Mouse (Mus musculus): ENCODE results near the gene Gjb6.

Gjb6 gene

DNA sequence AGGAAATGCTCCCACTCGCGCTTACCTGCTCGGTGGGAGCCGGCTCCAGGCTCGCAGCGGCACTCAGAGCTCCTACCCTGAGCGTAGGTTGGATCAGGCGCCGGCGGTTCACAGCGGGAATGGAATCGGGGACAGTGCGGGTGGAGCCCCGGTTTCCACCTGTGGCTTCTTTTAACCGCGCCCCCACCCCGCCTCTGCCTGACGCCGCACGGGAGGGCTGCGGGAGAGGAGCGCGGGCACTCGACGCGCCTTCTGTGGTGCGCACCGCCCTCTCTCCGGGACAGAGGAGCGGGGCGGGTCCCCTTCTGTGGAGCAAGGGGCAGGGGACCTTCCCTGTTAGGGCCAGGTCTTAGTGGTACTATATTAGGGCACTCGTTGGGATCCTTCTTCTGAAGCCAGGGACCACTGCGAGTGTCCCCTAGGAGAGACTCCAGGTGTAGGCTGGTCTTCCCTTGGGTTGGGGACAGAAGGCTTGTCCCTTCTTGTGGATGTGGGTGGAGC is at the start of gene Gjb6:
TSS of gene Gjb6 (minus strand) at position 451 of the 501 bp plus-strand sequence.
- DNase-seq, result peak; percentile 15 to 18

DNA sequence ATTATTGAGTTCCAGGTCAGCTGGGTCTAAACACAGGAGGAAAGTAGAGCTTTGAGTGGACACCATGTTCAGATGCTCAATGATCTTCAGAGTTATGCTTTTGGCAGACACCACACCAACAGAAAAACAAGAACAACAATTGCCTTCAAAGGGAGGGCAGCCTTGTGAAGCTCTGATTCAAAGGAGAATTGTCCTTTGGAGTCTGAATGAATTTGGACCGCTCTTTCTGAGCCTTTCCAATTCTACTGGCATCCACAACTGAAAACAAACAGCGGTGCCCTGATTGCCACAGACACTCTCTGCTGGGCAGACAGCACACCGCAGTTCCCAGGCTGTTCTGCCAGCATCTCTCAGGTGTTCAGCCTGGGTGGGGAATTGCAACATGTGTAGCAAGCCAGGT is 32.1 kb upstream of the Gjb6 start:
- DNase-seq, result no peak

DNA sequence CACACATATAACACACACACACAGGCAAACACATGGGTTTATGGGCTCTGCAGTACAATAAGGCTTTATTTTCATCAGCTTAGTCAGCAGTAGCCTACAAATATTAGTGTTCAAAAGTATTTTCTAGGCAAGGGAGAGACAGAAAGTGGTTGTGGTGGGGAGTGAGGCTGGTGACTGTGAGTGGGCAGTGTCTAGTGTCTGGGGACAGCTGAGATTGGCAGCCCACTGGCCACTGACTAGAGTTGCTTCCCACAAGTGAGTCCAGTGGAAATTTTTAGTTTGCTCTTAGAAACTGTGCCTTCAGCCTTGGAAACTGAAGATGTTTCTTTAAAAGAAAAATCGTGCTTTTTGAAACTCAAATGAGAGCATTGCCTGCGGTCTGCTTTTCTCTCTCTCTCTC is 28.4 kb upstream of the Gjb6 start:
- DNase-seq, result no peak

DNA sequence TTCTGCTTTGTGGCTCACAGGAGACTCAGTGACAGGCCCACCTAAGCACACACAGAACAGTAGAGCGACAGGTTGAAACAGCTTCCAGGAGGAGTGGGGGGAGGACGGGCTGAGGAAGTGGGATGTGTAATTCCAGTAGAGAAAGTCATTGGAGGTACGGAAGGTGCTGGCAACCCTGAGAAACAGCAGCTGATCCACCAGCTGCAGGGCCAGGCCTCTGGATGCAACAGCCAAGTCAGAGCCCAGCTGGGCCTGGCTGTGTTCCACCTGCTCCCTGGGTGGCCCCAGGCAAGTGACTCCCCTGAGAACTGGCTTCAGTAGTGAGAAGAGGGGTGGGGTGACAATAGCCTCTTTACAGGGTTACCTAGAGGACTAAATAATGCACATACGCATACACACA is 27.8 kb upstream of the Gjb6 start:
- peak; percentile 16 to 32 for DNase-seq

DNA sequence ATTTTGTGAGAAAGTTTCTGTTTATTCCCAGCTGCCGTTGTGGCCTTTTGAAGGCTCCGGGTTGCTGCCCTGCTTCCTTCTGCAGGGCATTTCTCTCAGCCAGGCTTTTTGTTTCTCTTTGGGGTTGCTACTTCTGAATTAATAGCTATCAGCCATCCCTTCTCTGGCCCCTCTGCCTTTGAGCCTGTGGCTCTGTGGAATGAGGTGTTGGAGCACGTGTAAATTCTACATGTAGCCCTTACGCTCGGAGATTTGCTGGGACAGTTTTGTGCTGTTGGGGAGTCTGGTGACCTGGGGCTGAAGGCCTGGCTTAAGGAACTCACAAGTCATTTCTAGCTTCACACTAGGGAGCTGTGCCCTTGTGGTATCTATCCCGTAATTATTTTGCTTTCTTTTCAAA is 21.5 kb upstream of the Gjb6 start:
- DNase-seq, result no peak

DNA sequence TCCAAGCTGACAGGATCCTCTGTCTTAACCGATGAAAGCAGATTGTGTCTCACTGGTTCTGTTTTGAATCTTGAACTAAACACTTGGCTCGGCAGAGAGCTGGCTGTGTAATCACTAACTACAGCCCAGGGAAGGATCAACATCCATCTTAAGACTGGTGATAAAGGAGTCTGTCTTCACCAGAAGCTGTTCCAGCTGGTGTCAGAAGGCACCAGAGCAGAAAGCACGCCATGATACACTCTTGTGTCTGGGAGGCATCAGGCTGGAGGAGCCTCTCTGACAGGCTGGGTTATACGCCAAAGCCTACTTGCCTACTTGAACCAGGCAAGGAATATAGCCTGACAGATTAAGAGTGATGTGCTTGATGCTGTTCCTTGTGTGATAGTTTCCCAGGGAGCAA is 12.3 kb upstream of the Gjb6 start:
- no peak for DNase-seq

DNA sequence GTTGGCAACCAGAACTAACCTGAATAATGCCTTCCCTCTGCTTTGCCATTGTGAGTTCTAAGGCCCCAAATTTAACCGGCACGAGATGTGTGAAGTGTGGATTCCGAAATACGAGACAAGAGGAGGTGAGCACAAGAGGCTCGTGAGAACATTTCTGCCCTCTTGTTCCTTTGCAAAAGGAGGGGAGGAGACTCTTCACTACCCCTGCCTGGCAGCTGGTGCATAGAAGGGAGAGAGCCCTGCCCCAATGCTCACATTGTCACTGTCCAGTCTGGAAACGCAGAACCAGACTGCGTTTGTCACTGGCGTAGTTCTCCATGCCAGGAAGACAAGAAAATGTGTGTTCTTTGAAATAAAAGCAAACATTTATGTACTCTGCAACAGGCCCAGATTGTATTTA is 1.9 kb upstream of the Gjb6 start:
- no peak for DNase-seq

DNA sequence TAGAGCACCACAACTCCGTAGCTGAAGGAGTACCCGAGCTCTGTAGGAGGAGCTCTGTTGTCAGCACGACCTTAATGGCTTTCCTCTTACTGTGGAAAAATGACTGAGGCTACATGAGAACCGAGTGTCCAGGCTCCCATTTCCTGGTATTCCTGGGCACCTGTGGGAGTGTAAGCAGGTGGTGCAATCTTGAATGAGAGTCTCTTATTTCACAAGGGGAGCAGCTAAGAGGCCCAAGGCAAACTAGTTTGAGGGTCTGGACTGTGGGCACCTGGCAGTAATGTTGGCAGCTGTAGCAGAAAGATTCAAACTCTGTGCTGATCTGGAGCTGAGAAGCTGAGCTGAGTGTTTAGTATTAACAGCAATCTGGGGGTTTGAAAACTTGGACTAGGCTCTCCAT is 6.0 kb downstream of the Gjb6 start:
- DNase-seq, result no peak

DNA sequence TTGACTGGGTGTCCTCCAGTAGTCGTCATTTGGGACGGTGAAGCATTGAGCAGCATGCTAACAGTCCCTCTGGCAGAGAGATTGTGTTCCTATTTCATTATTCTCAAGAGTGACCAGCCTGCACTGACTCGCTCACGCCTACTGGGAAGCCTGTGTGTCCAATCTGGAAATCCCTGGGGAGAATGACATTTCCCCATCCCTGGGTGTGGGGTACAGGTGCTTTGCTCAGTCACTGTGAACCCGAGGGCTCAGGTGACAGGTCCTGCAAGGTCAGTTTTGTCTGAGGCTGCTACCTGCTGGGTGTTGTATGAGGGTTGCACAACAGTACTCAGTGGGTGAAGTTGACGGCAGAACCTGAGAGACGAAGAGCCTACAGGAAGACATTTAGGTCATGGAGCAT is 11.1 kb downstream of the Gjb6 start:
- no peak for DNase-seq

DNA sequence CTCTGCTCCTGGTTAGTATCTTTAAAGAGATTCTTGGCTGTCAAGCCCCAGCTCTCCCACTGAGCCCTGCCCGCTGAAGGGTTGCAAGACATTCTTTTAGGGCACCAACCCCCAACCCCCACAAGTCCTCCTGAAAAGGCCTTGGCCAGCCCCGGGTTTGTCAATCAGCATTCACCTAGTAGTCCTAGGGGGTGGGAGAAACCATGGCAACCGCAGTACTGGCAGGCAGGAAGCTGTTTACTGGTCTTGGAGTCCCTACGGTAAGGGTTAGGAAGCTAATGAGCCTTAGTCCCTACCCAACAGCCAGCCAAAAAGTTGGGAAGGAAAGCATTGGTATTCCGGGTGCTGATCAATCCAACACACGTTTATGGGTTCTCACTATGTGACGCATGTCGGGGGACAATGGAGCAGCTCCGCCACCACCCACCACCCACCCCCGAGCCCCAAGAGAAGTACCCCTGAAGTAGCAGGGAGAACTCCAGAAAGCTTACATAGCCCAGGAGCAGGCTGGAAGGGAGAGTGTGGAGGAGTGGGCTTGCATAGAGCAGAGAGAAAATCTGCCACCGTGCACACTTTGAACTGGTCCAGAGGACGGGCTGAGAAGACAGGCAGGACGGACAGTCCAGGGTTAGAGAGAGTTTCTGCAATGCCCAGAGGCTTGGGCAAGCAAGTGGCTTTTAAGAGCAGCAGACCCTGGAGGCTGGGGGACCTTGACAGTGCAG is 17.4 kb downstream of the Gjb6 start, which contains the start of gene Gm4491:
TSS of gene Gm4491 (minus strand) at position 61 of the 722 bp plus-strand sequence.
- peak; percentile 20 for DNase-seq

DNA sequence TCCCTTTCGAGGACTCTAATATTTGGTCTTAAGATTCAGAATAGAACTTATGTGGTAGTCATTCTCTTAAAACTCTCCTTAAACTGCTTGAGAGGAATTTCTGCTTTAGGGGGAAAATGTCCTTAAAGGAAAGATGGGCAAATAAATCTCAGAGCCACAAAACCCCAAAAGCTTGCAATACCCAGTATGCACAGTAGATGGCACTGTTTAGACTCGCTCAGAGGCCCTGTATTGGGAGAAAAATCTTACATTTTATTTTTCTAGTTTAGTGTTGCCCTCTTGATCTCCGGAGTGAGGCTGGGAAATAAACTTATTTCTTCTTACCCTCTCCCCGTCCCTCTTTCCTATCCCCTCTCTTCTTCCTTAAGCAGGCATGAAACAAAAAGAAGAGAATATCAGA is 24.2 kb downstream of the Gjb6 start:
- DNase-seq, result peak; percentile 68 to 75

DNA sequence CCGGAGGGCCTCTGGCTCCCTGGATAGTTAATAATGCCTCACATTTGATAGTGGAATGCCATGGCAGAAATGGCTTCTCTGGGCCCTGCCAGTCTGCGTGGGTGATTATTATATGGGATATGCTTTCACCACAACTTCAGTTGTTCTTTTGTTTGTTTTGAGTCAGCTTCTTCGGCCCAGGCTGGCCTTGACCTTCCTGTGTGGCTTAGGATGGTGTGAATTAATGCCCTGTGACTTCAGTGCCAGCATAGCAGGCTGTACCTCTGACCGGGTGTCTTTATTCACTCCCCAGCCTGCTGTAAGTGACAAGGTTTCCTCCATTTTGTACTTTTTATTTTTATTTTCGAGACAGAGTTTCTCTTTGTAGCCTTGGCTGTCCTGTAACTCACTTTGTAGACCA is 25.5 kb downstream of the Gjb6 start:
- DNase-seq, result no peak

DNA sequence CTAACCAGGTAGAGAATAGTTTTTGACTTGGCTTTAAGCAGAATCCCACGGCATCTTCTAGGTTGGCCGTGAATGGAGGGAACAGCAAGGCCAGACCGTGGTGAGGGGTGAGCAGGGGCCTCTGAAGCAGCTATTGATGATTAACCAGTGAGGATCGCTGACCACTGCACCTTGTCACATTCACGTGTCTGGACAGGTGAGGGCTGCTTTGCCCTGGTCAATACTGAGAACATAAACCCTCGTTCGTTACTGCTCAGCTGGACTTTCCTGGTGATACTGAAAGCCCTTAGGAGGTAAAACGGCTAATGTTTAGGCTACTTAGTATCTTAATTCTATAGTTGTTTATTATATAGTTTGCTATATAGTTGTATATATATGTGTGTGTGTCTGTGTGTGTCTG is 26.3 kb downstream of the Gjb6 start:
- DNase-seq, result no peak

DNA sequence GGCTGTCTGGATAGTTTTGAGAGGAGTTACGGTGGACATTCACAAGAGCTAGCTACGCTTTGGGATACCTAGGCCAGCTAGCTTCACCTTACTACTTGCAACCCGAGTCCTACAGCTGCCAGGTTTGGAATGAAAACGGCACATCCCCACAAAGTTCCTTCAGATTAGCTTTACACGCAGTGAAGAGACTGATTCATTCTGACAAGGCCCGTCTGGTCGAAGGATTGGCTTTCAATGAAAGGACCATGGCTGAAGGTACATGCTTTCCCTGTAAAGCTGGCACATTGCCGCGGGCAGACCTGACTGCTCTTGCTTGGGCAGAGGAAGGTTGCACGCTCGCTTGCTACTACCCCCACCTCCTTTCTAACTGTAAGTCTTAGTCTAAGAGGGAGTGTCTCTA is 27.7 kb downstream of the Gjb6 start:
- peak; percentile 40 to 51 for DNase-seq

DNA sequence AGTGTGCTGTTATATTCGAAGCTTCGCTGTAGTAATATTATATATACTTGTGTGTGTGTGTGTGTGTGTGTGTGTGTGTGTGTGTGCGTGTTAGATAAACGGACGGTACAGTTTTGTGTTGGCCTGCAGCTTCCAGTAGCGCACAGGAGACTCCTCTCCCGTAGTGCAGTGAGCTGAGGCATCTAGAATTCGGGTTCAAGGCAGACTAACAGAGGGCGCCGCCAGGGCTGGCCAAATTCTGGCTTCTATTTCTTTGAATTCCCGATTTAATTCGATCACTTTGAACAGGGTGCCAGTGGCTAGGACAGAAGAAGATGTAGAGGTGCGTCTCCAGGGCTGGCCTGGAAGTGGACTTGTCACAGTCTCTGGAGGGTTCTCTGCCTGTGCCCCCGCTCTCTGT is 28.3 kb downstream of the Gjb6 start:
- no peak for DNase-seq

DNA sequence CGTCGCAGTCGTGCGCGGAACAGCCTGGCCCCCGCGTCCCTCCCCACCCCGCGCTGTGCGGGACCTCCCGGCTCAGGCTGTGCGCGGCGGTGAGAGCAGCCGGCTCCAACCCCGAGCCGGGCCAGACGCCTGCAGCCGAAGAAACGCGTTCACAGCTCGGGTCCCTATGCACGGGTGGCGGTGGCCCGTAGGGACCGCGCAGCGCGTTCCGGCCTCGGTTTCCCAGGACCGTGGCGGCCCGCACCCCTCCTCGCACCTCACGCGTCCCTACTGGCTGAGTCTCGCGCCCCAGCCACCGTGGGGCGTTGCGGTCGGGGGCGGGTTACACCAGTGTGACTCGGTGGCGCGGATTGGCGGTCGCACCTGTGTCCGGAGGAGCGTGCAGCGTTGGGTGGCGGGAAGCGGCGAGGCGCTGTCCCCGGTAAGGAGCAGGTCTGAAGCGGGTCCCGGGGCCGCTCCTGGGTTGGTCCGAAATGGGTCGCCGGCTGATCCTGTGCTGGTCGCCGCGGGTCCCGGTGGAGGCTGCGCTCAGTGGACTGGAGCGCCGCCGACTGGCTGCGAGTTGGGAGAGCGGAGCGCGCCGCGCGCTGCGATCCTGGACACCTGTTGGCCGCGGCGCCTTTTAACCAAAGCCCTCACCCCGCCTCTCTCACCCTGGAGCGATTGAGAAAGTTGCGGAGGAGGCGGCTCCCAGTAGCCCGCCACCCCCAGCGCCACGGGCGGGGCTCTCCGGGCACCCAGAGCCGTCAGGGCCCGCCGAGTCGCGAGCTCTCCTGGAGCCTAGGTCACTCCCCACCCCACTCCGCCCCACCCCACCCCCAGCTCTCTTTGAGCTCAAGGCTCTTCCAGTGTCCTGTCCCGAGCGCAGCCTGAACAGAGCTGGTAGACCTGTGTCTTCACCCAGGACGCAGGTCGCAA is 29.0 kb downstream of the Gjb6 start, which contains the start of gene Gjb2:
TSS of gene Gjb2 (minus strand) at position 597 of the 918 bp plus-strand sequence.
- peak; percentile 21 to 38 for DNase-seq

DNA sequence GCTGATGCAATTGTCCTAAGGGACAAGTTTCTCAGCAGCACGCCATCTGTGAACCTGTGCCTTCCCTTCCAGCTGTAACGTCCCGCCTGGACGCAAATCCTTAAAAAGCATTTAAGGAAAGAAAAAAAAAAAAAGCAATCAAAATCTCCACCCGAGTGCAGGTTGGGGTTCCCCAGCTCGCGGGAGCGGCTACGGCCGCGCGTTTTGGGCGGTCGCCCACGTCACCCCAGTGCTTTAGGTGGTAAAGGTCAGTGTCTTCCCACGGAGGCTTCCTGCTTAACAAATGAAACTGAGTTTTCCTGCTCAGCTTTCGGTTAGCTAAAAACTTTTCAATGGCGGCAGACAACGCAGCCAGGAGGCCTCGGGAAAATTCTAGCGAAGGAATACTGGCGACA is 29.7 kb downstream of the Gjb6 start:
- DNase-seq, result no peak

DNA sequence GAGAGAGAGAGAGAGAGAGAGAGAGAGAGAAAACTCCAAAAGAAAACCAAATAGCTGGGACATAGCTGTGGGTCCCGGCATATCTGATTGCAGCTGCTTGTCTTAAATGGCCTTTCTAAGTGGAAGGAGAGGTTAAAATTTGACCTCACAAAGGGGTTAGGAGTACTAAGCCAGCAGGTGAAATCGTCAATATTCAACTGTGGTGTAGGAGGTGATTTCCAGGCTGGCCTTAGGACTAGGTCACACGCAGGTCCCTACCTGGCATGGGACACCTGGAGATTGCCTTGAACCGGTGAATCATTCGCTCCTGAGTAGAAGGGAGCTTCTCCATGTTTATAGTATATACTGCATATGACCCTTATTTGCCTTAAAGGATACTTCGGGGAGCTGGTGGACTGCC is 30.3 kb downstream of the Gjb6 start:
- DNase-seq, result no peak

DNA sequence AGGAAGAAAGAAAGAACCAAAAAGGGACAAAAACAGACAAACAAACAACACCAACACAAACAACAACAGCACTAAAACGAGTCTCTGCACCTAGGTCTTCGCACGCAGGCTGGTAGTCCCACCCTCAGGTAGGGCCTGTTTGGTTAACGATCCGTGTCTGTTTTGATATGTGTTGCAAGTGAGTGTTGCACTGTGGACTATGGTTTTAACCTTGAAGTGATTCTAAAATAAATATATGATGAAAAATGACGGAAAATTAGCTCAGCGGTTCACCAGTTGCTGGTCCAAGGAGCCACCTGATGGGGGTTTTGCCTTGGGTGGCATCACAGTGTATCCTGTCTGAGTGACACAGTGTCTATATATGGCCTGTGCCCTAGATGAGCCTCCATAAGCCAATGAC is 31.8 kb downstream of the Gjb6 start:
- DNase-seq, result no peak

DNA sequence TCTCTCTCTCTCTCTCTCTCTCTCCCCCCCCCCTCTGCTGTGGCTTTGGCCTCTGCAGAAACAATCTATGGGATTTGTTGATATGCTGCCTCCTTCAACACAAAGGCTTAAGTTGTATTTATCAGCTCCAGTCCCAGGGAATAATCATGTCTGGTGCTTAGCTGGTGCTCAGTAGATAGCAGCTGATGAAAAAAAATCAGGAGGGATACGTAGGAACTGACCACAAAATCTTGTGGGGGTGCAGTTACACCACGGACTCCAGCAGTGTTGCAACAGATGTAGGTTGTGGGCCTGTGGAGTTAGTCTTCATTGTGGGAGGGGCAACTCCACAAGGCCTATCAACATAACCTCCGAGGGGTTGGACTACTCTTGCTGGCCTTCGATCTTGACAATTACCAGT is 37.6 kb downstream of the Gjb6 start:
- DNase-seq, result no peak

DNA sequence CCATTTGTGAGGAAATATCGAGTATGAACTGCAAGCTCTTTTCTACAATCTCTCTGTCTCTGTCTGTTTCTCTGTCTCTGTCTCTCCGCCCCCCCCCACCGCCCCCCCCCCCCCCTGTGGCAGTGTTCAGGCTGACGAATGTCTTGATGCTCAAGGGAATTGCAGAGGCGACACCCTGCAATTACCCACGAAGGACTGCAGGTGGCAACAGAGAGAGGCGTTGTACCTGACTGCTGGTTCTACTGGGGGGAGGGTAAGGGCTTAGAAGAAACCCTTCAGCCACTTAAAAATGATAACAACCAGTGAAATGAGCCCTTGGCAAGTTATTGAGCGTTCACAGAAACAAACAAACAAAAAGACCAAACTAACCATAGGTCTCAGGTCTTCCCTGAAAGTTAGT is 40.4 kb downstream of the Gjb6 start:
- DNase-seq, result peak; percentile 44 to 62

DNA sequence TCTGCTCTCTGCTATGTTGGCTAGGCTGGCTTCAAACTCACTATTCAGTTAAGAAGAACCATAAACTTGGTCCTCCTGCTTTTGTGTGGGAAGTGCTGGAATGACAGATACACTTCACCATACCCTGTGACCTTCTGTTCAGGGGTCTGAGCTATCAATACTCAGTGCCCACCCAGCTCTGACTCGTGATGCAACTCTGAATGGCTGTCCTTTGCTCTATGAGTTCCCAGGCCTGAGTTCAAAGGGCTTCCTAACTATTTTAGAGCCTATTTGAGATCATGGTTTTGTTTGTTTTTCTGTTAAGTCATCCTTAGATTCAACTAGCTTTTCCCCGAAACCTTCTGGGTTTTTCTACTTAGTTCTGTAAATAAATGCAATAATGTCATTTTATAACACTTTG is 43.4 kb downstream of the Gjb6 start:
- DNase-seq, result no peak

DNA sequence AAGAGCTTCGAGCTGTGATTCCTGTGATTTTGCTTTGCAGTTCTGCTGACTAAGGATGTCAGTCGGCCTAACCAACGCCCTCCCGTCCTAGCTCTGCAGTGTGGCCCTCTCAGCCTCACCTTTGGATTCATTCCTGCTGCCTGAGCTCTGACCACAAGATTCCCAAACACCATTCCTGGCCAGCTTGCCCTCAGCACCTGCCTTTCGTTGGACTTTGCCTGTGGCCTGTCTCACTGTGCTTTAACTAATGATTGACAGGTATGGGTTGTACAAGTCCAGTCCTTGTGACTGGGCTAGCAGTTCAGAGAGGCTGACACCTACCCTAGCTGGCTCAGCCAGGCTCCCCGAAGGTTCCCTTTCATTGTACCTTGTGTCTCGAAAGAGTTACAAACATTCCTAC is 44.3 kb downstream of the Gjb6 start:
- DNase-seq, result no peak

DNA sequence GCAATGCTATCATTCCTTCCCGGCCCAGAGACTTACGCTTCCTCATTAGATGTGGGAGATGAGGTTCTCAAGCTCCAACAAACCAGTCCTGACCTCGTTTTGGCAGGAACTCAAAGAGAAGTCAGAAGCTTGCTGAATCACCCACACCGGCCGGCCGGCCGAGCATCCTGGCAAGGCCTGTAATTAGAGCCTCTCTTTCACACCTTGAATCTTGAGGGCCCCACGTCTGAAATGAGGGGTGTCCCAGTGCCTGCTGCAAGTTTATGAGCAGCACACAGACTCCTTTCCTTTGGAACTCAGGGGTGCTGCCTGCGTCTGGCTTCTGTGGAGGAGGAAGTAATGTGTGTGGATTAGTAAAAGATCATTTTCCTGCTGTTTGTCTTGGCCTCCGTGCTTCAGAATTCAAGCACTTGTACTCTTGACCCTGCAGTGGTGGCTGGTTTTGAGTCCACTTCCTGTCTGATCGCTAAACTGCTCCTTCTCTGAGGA is 49.2 kb downstream of the Gjb6 start:
- DNase-seq, result no peak

Measured in cerebellum, postnatal 14 days (tissue).